Mouse (Mus musculus): ENCODE measurements around the gene Trmt112.

Trmt112 gene

DNA sequence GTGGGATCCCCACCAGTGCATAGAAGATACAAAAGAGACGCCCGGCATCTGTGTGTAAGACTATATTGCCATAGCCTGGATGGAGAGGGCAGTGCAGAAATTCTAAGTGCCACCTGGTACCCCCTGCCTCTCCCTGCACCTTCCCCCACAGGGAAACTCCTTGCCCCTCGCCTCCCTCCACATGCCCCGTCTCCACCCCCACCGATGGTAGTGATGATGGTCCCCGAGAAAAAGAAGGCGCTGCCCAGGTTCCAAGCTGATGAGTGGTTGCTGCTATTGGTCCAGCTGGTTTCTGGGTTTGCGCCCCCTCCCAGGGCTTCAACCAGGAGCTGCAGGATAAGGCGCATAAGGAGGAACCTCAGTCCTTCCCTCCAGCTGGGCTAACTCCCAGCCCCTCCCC lies 18.6 kb downstream of the Trmt112 start:
- no peak for DNase-seq

DNA sequence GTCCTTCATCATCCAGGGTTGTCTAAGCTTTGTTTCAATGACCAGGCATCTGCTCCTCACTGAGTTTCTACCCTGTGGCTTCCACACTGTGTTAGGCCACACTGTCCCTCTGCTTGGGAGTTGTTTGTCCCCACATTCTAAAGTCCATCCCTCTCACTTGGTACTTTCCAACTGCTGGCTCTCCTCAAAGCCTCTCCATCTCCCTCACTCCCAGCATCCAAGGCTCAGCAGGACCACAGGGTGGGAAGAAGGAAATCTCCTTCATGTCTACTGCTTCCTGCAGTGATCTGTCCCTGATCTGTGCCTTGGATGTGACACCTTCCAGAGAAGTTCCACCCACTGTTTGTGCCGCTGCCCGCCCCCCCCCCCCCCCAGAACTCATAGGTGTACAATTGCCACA lies 21.5 kb downstream of the Trmt112 start:
- no peak for DNase-seq

DNA sequence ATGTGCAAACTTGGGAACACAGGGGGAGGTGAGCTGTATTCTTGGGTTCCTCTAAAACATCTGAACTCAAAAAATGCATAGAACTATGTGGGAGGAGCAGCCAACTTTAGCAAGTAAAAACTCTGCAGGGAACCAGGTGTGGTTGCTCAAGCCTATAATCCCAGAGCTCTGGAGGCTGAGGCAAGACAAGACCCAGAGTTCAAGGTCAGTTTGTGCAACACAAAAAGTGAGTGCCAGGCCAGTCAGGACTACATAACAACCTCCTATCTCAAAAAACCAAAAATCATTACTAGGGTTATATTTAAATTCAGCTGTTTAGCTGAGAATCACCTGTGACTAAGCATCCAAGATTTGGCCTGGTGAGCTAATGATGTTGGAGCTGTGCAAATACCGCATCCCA lies 22.5 kb downstream of the Trmt112 start:
- DNase-seq: no peak

DNA sequence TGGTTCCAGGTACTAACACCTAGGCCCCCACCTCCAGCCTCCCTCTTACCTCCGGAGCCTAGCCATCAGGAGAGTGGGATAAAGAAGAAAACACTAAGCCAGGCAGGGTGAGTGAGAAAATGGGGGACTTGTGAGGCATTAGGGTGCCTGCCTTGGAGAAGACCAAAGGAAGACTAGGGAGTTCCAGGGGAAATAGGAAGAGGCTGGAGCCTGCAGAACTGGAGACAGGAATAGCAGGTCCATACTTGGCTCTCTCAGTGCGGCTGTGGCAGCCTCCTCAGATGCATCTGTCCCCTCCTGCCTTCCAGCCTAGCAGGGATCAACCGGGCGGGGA lies 23.6 kb downstream of the Trmt112 start:
- DNase-seq: no peak

DNA sequence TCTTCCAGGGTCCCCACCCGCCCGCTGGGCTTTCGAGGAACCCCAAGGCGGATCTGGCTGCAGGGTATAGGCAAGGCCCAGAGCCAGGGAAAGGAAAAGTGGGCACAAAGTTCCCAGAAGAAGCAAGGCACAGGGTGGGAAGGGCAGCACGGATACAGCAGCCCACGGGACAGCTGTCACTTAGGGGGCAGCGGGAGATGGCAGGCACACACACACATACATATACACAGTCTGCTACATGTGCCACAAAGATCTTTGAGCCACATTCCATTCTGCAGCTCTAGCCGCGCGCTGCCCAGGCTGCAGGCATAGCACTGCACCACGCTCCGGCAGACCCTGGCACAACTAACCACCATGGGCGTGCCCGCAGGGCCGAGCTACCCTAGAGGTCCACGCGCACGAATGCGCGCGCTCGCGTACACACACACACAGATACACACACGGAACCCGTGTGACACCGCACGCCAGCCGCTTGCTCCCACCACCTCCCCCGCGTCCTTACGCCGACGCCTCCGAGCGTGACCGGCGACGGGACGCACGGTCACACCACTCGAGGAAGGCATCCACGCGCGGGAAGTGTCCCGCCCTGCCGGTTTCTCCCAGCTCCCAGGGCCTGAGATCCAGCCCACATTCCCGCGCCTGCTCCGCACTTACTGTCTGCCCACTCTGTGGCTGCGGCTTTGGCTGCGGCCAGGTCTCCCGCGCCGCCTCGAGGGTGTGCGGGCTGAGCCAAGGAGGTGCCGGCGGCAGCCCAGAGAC lies 24.1 kb downstream of the Trmt112 start:
- no peak for DNase-seq

DNA sequence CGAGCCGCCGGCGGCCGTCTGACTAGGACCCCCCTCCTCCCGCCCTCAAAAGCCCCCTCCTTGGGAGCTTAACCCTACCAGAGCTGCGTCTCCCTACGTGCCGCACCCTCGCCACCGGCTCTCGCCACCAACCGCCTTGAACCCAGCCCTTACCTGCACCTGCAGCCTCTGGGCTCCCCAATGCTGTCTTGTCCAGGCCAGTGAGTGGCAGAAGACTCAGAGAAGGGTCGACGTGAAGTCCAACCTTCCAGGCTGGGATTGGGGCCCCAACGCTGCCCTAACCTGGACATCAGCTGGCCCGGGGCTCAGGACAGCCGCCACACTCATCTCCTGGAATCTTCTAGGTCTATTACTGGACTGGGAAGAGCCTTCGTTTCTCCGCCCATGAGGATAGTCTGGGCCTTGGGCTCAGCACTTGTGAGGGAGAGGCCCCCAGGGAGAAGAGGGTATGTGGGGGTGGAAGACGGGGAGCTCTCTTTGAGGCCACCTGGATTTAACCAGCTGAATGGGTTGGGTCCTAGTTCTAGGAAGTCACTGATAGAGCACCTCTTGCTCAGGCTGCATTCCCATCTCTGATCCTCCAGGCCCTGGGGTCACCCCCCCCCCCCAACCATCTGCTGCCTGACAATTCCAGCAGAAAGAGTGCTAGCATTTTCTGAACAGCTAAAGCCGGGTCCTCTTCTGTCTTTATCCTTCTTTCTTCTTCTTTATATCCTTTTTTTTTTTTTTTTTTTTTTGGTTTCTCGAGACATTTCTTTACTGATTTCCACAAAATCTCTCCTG lies 24.9 kb downstream of the Trmt112 start, which contains the start of gene Kcnk4:
Gene Kcnk4, minus strand, starts transcription at position 321 of the 783 bp plus-strand sequence.
- no peak for DNase-seq

DNA sequence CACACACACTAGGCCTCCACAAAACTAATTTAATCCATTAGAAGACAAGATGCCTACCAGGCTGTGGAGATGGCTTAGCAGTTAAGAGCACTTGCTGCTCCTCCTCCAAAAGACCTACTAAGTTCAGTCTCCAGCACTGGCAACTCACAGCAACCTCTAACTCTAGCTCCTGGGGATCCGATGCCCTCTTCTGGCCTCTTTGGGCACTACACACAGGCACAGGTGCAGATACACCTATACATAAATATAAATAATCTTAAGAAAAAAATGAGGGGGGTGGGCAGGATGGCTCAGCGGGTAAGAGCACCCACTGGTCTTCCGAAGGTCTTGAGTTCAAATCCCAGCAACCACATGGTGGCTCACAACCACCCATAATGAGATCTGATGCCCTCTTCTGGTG lies 26.8 kb downstream of the Trmt112 start:
- no peak for DNase-seq

DNA sequence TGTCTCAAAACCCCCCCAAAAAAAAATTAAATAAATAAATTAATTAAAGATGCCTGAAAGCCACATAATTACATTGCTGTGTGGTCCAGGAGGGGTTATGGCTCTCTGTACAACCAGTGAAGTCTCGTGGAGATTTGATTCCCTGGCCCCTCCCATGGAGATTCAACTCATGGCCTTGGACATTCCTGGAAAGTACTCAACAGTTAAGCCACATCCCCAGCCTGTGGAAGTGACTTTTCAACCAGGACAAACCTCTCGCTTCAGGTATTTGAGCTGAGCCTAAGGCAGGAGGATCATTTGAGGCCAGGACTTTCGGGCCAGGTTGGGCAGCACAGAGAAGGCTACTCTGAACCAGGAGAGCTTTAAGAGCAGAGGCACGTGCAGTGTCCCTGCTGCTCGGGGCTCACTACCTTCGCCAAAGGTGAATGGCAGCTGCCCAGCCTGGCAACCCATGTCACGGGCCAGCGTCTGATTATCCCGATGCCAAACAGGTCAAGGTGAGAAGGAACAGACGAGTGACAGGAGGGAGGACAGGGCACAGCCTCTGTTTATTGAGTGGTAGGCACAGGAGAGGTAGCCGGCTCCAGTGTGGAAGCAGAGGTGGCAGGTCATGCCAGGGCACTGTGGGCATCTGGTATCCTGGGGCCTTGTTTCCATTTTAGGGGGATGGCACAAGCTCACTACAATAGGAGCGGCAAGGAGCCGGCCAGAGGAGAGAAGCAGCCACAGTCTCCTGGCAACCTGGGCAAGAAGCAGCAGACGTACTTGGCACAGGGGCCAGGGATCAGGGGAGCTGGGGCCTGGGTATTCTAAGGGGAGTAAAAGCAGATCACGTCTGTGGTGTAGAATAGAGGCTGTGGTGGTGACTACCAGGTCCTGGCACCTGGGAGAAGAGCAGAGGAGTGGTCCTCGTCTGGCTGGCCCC lies 28.3 kb downstream of the Trmt112 start:
- DNase-seq: no peak

DNA sequence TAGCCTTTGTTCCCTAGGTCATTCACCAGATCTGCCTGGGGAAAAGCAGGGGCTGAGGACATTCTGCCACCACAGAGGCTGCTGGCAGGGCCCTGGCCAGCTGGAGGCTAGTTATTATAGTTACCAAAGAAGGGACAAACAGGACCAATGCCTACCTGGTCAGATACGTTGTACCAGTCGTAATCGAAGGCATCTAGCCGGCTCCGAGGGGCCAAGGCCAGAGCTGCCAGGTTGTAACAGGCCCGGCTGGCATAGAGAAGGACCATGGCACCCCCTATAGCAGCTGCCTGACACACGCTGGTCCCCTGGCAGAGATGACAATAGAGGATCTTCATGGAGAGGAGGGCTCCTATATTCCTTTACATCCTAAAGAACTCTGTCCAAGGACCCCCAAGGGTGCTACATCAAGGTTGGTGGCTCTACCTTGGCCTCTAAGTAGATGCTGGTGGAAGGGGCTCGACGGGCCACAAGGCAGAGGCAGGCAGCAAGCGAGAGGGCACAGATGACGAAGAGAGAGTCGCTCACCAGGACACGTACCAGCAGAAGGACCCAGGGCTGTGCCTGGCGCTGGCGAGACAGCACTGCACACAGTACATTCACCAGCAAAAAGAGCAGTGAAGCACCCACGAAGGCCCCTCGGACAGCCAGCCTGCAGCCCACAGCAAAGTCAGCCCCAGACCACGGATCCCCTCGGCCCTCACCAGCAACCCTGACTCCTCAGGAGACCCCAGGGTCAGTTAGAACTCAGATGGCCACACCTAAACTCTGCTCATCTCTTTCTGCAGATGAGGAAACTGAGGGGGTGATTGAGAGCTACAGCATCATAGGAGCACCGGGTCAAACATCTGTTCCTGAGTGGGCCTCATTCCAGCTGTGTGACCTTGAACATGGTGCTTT lies 29.9 kb downstream of the Trmt112 start:
- no peak for DNase-seq

DNA sequence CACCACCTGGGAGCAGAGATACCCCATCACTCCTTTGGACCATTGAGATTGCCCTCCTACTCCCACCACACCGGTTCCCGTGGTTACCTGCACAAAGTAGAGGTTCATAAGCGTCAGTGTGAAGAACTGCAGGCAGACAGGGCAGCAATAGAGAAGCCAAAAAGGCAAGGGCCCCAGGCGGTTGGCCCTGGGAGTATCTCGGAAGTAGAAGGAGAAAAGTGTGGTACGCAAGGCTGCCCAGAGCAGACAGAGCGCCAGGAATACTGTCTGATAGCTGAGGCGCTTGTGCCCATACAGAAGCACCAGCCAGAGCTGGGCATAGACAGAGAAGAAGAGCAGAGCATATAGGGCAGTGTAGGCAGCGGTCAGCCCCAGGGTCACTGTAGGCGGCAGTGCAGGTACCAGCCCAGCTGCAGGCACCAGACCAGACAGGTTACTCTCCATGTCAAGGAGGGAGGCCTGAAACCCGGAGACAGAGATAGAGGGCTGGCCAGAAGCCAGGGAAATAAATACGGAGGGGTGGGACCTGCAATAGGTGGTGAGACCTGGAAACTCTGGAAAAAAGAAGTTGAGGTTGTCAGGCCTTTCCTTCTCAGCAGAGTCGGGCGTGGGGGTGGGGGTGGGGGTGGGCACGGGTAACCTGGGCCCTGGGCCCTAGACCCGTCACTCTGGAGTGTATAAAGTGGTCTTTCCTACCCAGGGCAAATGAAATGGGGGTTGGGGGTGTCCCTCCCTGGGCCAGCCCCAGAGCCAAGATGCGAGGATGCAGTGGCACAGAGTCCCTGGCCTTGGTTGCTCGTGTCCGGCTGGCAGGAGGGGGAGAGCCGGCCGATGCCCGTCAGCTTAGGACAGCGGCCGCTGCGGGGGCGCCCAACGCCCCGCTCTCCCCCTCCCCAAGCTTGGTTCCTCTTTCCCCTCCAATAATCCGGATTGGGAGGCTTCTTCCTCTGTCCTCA lies 31.2 kb downstream of the Trmt112 start:
- DNase-seq: no peak

DNA sequence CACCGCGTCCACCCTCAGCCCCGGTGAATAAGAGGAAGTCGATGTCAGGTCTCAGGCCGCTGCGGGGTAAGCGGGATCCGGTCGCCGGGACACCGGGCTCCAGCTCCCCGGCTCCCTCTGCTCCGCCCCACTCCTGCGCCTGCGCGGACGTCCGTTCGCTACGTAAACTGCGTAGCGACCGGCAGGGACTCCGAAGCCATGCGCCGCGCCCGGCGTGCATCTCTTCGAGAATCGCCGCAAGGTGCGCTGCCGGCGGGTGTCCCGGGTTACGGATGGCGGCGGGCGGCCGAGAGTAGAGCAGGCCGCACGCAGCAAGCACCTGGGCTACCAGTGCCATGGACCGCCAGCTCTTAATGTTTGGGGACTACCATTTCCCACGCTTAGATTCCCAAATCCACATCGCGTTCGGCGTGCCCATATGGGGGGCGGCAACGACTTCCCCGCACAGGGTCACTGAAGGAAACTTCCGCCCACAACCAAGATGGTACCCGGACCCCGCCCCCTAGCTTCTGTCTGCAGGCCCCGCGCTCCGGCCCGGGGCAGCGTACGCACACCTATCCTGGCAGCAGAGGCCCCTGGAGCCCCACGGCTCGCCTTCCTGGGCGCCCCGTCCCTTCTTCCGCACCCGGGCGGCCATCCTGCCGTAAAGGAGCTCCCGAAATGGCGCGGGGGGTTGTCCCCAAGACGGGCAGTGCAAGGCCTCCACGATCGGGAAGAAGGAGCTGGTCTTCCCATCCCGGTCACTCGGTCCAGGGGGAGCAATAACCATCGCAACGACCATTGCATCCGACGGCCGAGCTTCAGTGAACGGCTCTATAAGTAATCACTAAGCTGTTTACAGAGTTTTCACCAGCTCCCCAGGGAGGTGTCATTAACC lies 32.1 kb downstream of the Trmt112 start, which contains the start of gene Bad:
Gene Bad, plus strand, starts transcription at position 490 of the 877 bp plus-strand sequence.
- peak; percentile 95 for DNase-seq

DNA sequence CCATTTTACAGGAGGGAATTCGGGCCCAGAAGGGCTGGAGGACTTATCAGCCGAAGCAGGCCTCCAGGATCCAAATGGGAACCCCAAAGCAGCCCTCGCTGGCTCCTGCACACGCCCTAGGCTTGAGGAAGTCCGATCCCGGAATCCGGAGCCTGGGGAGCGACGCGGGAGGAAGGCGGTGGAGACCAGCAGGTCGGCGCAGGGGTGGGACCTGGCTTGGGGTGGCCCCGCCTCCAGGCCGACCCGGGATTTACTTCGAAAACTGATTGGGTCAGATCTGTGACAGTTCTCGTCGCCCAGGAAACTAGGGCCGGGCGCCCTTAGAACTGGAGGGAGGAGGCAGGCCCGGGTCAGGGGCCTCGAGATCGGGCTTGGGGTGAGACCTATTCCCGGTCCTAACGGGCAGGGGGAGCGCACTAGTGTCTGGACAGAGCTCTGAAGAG lies 32.8 kb downstream of the Trmt112 start, which contains the start of gene Gpr137:
Gene Gpr137, minus strand, starts transcription at position 232 of the 443 bp plus-strand sequence.
- peak; percentile 94 for DNase-seq

DNA sequence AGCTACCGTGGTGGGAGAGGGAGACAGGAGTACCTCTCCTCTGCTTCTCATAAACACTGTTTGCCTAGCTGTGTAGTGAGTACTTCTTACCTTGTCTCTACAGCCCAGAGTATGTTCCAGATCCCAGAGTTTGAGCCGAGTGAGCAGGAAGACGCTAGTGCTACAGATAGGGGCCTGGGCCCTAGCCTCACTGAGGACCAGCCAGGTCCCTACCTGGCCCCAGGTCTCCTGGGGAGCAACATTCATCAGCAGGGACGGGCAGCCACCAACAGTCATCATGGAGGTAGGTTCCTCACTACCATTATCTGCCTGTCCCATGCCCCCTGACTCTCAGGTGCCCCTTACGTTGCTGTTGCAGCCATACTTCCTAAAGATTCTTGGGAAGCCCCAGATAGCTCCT lies 33.3 kb downstream of the Trmt112 start:
- no peak for DNase-seq

DNA sequence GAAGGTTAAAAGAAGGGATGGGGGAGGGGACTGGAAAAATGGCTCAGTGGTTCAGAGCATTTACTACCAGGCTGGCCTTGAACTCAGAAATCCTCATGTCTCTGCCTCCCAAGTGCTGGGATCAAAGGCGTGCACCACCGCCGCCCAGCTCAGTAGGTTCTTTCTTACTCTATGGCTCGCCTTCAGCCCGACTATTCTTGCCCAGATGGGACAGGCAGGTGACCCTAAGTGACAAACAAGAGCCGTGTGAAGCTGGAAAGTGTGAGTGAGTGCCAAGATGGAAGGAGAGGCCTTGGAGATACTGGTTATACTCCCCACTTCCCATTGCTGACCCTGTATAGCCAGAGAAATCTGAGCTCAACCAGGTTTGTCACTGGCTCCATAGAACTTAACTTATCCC lies 34.2 kb downstream of the Trmt112 start:
- DNase-seq: no peak

DNA sequence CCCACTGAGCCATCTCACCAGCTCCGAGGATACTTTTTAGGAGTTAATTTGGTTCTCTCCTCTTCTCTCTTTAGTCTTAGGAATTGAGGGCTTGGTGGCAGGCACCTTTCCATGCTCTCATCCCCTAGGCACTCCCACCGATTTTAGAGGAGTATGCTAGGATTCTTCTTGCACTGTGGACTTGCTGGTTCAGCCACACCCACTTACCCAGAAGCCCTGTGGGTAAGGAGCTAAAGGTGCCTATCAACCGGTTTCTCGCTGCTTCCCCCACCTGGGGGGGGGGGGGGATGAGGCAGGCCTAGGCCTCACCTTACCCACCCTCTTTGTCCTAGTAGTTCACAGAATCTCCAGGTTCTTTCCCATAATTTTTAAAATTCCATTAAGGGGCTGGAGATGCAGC lies 38.2 kb downstream of the Trmt112 start:
- DNase-seq: no peak

DNA sequence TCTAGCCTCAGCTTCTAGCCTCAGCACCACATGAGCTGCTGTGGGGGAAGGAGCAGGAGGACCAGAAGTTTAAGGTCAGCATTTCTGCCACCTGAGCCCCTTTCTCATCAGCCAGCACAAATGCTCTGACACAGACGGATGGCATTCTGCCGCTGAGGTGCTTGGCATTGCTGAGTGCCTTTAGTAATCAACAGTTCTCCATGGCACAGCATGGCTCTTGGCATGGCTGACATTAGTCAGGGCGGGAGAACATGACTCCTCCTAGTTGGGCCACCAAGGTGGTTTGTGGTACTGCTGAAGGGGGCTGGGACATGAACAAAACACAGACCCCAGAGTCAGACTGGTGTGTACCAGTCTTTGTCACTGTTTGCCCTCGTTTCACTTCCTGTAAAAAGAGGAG lies 38.7 kb downstream of the Trmt112 start:
- DNase-seq: no peak

DNA sequence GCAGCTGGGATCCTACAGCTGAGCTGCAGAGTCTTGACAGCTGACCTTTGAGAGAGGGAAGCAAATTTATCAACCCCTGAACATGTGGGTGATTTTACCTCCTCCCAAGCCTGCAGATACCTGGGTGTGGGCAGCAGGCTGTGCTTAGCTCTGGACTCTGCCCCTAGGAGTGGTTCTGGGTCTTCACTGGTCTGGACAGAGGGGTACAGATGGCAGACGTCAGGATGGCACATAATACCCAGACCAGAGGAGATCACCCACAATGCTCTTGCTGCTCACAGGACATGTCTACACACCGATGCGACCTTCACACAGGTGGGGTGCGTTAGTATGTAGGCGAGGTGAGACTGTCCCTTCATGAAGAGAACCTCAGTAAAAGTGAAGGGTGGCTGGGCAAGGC lies 40.0 kb downstream of the Trmt112 start:
- DNase-seq: no peak

DNA sequence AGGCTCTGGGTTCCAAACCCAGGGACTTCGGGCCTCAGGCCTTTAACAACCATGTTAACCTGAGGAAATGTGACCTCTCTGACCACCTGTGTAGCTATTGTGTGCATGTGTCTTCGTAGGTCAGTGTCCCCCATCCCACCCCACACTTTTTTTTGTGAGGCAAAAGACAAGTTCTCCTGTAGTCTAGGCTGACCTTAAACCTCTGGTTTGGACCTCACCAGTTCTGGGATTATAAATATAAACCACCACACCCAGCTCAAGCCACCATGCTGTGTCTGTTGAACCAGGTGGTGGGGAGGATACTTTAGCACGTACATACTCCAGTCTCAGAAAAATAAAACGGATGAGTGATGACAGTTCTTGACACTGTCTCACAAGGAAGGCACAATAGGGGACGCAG lies 40.5 kb downstream of the Trmt112 start:
- no peak for DNase-seq

DNA sequence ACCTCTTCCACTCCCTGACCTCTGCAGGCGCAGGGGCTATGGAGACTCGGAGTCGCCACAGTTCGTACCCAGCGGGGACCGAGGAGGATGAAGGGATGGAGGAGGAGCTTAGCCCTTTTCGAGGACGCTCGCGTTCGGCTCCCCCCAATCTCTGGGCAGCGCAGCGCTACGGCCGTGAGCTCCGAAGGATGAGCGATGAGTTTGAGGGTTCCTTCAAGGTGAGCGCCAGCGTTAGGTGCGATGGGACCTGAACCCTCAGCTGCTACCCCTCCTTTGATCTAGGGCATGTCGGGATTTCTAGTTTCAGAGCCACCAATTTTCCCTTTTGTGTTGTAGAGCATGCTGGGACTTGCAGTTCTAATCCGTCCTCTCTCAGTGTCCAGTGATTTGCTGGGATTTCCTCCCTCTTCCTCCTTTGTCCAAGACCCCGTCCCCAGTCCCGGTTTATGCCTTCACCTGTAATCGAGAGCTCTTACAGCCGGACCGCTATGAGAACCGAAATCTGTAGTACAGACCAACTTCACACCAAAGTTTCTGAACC lies 41.2 kb downstream of the Trmt112 start:
- peak; percentile 80 for DNase-seq
